Mouse (Mus musculus): ENCODE data around the gene Gng3. TPM values are rescaled to one million over a fixed set of nuclear protein-coding genes. Genes with fewer than 3 reads are reported as not detected.

The Gng3 gene
- total RNA-seq, 2 experiments from 2014 or later: 14.5 to 16.3 TPM

DNA sequence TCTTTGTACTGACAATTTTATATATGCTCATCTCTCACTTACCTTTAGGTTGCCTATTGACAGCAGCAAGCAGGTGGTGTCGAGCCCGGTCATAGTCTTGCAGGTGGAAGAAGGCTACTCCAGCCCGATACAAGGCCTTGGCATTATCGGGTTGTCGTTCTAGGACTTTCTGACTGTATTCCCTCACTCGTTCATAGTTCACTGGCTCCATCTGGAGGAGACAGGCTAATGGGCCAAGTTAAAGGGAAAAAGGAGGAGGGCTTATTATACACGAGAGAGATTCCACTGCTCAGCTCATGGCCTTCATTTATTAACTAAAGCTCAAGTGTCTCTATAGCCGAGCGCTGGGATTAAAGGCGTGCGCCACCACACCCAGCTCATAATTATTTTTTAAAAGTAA lies 23.2 kb downstream of the Gng3 start:
- no peak for DNase-seq (ENCODE audit: low spot score in 2 of 2)

DNA sequence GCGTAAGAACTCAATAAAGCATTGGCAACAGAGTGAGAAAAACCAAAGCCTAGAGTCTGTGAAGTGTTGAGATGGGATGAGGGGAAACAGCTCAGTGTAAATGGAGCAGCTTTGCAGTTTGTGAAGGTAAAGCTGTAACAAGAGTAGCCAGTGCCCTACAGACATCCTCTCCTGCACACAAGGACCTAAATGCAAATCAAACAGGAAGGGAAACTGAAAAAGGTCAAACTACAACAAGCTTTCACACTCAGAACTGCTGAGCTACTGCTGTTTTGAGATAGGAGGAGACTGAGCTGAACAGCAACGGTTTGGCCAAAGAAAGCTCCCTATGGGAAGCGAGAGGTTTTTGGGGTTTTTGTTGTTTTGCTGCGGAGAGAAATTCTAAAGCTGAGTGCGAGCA lies 32.2 kb downstream of the Gng3 start:
- DNase-seq (ENCODE audit: low spot score in 2 of 2): no peak

DNA sequence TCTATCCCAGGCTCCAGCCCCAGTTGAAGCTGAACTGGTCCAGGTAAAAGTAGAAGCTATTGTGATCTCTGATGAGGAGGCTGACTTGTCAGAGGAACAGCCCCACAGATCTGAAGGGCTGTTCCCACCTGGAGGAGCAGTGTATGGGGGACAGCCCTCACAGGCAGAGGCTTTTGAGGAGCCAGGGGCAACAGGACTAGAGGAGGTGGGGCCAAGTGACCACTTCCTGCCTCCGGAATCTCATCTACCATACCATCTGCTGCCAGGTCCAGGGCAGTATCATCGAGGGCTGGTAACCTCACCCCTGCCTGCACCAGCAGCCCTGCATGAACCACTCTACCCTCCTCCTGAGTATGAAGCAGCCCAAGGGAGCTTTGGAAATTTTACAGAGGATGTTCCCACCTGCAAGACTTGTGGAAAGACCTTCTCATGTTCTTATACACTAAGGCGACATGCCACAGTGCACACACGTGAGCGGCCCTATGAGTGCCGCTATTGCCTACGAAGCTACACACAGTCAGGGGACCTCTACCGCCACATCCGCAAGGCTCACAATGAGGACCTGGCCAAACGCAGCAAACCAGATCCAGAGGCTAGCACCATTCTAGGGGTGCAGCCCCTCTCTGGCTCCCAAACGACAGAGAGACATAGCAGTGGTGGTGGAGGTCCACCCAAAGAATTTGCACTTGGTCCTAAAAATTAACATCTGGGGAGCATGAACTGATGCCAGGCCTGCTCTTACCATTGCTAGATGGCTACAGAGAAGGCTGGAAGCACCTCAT lies 34.9 kb downstream of the Gng3 start:
- no peak for DNase-seq (ENCODE audit: low spot score in 2 of 2)

DNA sequence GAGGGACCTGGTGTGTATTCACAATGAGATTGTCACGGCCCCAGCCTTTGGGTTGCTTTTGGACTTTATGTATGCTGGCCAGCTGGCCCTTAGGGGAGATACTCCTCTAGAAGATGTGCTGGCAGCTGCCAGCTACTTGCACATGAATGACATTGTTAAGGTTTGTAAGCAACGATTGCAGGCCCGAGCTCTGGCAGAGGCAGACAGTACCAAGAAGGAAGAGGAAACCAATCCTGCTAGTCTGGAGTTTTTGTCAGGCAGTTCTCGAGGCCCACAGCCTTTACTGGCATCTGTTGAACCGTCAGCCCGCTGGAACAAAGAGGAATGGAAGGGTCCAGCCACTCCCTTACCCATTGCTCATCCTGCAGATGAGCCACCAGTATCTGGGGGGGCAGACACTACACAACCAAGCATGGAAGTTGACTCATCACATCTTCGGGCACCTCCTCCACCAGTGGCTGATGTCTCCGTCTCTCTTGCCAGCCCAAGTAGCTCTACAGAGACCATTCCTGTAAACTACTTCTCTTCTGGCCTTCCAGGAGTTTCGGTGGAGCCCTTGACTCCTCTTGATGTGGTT lies 35.7 kb downstream of the Gng3 start:
- DNase-seq (ENCODE audit: low spot score in 2 of 2): no peak

DNA sequence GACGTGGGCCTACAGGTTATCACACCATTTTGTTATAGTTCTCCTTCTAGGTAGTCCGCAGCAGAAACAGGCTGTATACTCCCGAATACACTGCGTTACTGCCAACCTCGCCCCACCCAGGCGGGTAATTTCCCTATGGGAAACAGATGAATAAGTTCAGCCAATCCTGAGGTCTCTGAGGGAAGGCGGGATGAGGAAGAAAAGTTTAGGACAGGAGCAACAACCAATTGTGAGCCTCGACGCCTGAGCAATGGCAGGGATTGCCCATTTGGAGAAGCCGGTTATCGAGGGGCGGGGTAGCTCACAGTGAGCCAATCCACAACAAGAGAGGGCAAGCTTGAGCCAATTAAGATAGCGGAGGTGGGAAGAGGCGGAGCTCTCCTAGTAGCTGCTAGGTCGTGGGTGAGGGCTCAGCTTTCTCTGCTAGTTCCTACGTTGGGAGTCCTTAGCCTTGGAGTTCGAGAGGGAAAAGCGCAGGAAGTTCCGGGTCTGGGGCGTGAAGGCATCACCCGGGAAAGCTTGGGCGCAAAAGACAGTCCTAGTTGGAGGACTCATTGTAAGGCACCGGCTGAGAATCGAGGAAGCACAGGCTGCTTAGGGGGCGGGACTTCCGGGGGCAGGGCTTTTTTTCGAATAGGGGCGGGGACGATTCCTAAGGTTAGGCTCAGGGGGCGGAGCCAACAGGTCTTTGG lies 36.7 kb downstream of the Gng3 start, which contains the start of gene Zbtb3:
Zbtb3 (plus strand) TSS at position 426 of the 692 bp plus-strand sequence.
- peak; percentile 64 to 92 for DNase-seq (ENCODE audit: low spot score in 2 of 2)

DNA sequence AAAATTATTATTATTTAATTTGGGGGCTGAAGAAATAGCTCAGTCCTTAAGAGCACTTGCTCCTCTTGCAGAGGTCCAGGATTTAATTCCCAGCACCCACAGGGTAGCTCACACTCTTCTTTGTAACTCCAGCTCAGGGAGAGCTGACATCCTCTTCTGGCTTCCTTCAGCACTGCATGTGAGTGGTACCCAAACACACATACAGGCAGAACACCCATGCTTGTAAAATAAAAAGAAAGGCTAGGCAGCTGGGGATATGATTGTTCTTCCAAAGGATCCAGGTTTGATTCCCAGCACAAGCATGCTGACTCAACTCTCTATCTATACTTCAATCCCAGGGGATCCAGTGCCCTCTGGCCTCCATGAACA lies 40.1 kb downstream of the Gng3 start:
- no peak for DNase-seq (ENCODE audit: low spot score in 2 of 2)

DNA sequence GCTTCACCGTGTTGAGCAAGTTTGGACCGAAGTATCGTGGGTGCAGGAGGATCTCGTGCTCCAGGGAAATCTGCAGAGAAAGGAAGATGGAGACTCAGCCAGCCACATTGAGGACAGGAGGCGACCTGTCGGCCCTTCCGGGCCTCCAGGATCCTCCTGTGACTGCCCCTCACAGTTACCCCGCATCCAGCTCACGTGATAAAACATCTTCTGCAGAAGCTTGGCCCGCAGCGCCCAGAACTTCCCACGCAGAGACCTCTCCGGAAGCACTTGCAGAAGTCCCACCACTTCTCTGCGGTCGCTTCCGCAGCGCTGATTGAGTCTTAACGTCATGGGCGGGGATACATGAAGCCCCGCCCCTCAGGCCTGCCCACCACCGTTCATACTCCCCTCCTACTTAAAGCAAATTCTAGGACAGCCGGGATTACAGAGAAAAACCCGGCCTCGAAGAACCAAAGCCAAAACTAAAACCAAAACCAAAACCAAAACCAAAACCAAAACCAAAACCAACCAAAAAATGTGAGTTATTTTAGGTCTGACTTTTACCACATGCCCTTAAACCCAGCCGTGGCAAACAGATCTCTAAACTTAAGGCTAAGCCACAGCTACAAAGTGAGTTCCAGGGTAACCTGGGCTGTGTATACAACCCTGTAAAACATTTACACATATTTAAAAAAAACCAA lies 40.6 kb downstream of the Gng3 start, which contains the start of gene Polr2g:
Polr2g (minus strand) TSS at position 314 of the 683 bp plus-strand sequence.
- DNase-seq (ENCODE audit: low spot score in 2 of 2): peak; percentile 77 to 81

DNA sequence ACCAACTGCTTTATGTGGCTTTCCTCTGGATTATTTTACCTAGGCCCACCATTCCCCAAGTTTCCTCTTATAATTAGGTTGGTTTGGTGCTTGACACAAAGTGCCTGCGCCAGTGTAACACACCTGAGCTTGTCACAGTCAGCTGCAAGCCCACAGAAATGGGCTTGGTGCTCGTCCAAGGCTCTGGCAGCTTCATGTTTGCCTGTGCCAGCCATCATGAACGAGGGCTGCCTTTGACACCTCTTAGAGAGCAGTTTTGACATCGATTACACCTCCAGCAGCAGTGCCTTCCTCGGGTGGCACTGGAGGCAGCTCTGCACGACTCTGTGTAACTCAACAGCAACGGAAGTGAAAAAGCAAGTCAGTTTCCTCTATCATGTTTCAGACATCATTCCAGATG lies 48.8 kb downstream of the Gng3 start:
- no peak for DNase-seq (ENCODE audit: low spot score in 2 of 2)

DNA sequence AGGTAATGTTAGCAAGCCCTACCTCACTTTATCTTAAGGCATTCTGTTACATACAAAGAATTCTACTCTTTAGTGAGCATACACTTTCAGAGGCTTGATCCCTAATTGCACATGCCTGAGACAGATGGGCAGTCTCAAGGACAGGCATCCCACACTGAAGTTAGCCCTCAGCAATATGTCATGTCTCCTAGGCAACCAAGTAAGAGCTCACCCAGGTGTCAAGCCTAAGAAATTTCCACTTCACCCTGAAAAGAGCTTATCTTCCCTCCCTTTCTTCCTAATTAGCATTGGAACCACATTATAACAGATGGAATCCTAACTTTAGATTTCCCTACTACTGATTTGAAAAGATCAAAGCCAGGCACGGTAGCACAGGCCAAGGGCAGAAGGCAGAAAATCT lies 49.8 kb downstream of the Gng3 start:
- DNase-seq (ENCODE audit: low spot score in 2 of 2): no peak

DNA sequence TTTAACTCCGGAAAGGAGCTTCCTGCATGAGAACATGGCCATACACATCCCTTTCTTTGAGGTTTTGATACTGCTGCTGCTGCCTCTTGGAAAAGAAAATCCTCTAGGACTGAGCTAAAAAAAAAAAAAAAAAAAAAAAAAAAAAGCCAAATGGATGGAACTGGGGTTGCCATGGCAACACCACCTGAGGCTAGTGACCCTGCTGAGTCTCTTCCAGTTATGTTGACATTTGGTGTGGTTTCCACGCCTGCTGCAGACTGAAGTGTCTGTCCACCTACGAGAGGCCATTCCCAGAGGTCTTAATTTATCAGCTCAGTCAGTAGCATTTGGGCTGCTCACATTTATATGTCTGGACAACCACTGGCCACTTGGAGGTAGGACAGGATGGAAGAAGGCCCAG lies 50.5 kb downstream of the Gng3 start:
- no peak for DNase-seq (ENCODE audit: low spot score in 2 of 2)

Small RNA genes within 50 kb of the gene (microRNA-seq; reads per million reads assigned to microRNA genes)
- gene Mir5136: 0.79 reads per million

Other genes with a start within 250 kb of the Gng3 start
- gene Slc22a8, start 247.9 kb downstream of the Gng3 start, total RNA-seq (2021): 10 to 100 TPM in 1 of 2 experiments, under 1 TPM in 1; 0.87 to 12.2 TPM
- gene Slc22a6, start 221.2 kb downstream of the Gng3 start, total RNA-seq (2021): 1 to 10 TPM in 1 of 2 experiments, under 1 TPM in 1; 0.20 to 7.5 TPM
- gene Chrm1, start 175.4 kb downstream of the Gng3 start, total RNA-seq (2021): 1 to 10 TPM; 2.7 to 3.0 TPM
- 100 to 1,000 TPM; 161 to 174 TPM for gene Slc3a2, start 115.8 kb downstream of the Gng3 start, total RNA-seq (2021)
- gene Wdr74, start 103.4 kb downstream of the Gng3 start, total RNA-seq (2021): 10 to 100 TPM; 64.2 to 64.3 TPM
- gene 1700092M07Rik, start 98.5 kb downstream of the Gng3 start, total RNA-seq (2021): 1 to 10 TPM; 2.3 to 2.5 TPM
- 100 to 1,000 TPM; 118 to 125 TPM for gene Stx5a, start 97.8 kb downstream of the Gng3 start, total RNA-seq (2021)
- 100 to 1,000 TPM; 124 to 145 TPM for gene Nxf1, start 82.1 kb downstream of the Gng3 start, total RNA-seq (2021)
- 100 to 1,000 TPM; 102 to 103 TPM for gene Tmem223, start 68.2 kb downstream of the Gng3 start, total RNA-seq (2021)
- 10 to 100 TPM; 65.4 to 68.6 TPM for gene Tmem179b, start 64.7 kb downstream of the Gng3 start, total RNA-seq (2021)
- gene Taf6l, start 52.8 kb downstream of the Gng3 start, total RNA-seq (2021): 10 to 100 TPM; 18.3 to 18.9 TPM
- gene Polr2g, start 40.6 kb downstream of the Gng3 start, total RNA-seq (2021): 100 to 1,000 TPM; 103 TPM
- 1 to 10 TPM; 2.0 to 2.4 TPM for gene Zbtb3, start 36.6 kb downstream of the Gng3 start, total RNA-seq (2021)
- 10 to 100 TPM; 32.1 to 34.3 TPM for gene Ttc9c, start 19.9 kb downstream of the Gng3 start, total RNA-seq (2021)
- 10 to 100 TPM; 73.5 to 83.1 TPM for gene Hnrnpul2, start 19.2 kb downstream of the Gng3 start, total RNA-seq (2021)
- gene AC129217.1, start 9.4 kb downstream of the Gng3 start, total RNA-seq (2021): not detected
- 100 to 1,000 TPM in 1 of 2 experiments, 10 to 100 TPM in 1; 91.5 to 102 TPM for gene Bscl2, start 1.7 kb downstream of the Gng3 start, total RNA-seq (2021)
- 1 to 10 TPM; 3.5 to 4.2 TPM for gene Lrrn4cl, start 11.6 kb upstream of the Gng3 start, total RNA-seq (2021)
- 100 to 1,000 TPM; 217 to 224 TPM for gene Ubxn1, start 32.3 kb upstream of the Gng3 start, total RNA-seq (2021)
- 10 to 100 TPM; 56.6 to 59.1 TPM for gene Uqcc3, start 41.7 kb upstream of the Gng3 start, total RNA-seq (2021)
- 10 to 100 TPM; 11.8 to 12.7 TPM for gene Lbhd1, start 44.5 kb upstream of the Gng3 start, total RNA-seq (2021)
- not detected for gene Gm49403, start 44.7 kb upstream of the Gng3 start, total RNA-seq (2021)
- gene 1810009A15Rik, start 49.7 kb upstream of the Gng3 start, total RNA-seq (2021): 10 to 100 TPM; 36.7 to 37.7 TPM
- 1 to 10 TPM; 2.8 to 3.3 TPM for gene Gm49416, start 49.7 kb upstream of the Gng3 start, total RNA-seq (2021)
- 10 to 100 TPM; 29.6 to 30.9 TPM for gene Ints5, start 53.8 kb upstream of the Gng3 start, total RNA-seq (2021)
- gene Ganab, start 58.9 kb upstream of the Gng3 start, total RNA-seq (2021): 100 to 1,000 TPM; 183 to 194 TPM
- gene B3gat3, start 81.2 kb upstream of the Gng3 start, total RNA-seq (2021): 10 to 100 TPM; 56.2 to 56.8 TPM
- 10 to 100 TPM; 13.3 to 15.3 TPM for gene Rom1, start 90.2 kb upstream of the Gng3 start, total RNA-seq (2021)
- gene Eml3, start 90.4 kb upstream of the Gng3 start, total RNA-seq (2021): 10 to 100 TPM; 65.2 to 72.1 TPM
- 100 to 1,000 TPM; 141 to 144 TPM for gene Mta2, start 102.7 kb upstream of the Gng3 start, total RNA-seq (2021)
- gene Tut1, start 114.7 kb upstream of the Gng3 start, total RNA-seq (2021): 10 to 100 TPM; 23.2 to 26.9 TPM
- 100 to 1,000 TPM; 505 to 508 TPM for gene Eef1g, start 127.8 kb upstream of the Gng3 start, total RNA-seq (2021)
- 100 to 1,000 TPM; 125 to 131 TPM for gene Ahnak, start 150.1 kb upstream of the Gng3 start, total RNA-seq (2021)
- gene Scgb1a1, start 248.8 kb upstream of the Gng3 start, total RNA-seq (2021): not detected

Data from adrenal gland, postnatal 4 days (tissue).